Mouse (Mus musculus) urinary bladder, adult 18-20 months (tissue): ENCODE measurements at regions not wholly inside any gene's neighbourhood (a gene's known extent, or its start where the extent isn't known, plus 50 kb on each side); places are given as distances from the start of the nearest gene placed in this dataset.

Experiments used
- DNase-seq, 2 experiments: peaks; one replicate each; pipeline ENCODE4 v3.0.0; 2022; ENCODE audit warnings: low spot score in 2 of 2, mixed read lengths in 2 of 2

DNA sequence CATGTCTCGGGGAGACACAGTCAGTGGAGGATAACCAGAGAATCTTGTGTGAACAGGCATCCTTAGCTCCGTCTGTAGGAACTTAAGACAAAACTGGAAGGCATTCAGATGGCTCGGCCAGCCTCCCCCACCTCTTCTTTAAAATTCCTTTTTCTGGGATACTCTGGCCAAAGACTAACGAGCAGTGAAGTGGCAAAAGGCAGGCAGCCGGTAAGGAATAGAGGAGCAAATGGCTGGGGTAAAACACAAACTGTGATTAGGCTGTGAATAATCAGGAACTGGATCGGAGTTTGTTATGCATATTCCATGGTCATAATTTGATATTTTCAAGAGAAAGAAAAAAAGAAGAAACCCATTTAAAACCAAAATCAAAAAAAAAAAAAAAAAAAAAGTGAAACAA lies 287.8 kb upstream of the Vrk2 start:
- DNase-seq: no peak
